Mouse (Mus musculus) heart, postnatal 4 days (tissue): ENCODE data around the gene Fgfr2. TPM values are rescaled to one million over a fixed set of nuclear protein-coding genes. Genes with fewer than 3 reads are reported as not detected.

ENCODE experiments used
- DNase-seq: peaks from one replicate; pipeline ENCODE4 v3.0.0; 2021
- total RNA-seq, 2 experiments: library from RNA; stranded (reverse); gene quantifications; 2 replicates each; pipeline ENCODE4 v1.2.3; 2021

Fgfr2 gene
- total RNA-seq, 2 experiments from 2014 or later = 10.2 to 10.6 TPM

DNA sequence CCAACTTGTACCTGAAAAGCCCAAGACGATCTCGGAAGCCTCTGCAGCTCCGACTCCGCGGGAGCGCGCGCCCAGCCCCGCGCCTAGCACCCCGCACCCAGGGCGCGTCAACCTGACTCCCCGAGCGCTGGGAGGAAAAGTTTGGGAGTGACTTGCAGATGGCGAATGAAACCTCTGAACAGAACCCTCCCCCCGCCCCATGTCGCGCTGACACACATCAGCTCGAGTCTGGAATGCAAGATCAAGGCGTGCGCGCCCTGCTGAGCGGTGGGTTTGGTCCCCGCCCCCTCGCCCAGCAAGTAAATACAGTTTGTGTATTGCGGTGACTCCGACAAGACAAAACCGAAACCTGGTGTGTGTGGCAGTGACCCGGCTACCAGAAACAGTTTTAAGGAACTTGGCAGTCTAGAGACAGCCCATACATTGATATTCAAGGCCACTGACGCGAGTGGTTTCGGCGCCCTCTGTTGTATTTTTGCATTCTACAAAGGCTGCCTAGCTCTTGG is 806.1 kb downstream of the Fgfr2 start, which contains the start of gene Chst15:
Gene Chst15 (minus strand): TSS at position 193 of the 506 bp plus-strand sequence.
- peak; percentile 59 for DNase-seq

DNA sequence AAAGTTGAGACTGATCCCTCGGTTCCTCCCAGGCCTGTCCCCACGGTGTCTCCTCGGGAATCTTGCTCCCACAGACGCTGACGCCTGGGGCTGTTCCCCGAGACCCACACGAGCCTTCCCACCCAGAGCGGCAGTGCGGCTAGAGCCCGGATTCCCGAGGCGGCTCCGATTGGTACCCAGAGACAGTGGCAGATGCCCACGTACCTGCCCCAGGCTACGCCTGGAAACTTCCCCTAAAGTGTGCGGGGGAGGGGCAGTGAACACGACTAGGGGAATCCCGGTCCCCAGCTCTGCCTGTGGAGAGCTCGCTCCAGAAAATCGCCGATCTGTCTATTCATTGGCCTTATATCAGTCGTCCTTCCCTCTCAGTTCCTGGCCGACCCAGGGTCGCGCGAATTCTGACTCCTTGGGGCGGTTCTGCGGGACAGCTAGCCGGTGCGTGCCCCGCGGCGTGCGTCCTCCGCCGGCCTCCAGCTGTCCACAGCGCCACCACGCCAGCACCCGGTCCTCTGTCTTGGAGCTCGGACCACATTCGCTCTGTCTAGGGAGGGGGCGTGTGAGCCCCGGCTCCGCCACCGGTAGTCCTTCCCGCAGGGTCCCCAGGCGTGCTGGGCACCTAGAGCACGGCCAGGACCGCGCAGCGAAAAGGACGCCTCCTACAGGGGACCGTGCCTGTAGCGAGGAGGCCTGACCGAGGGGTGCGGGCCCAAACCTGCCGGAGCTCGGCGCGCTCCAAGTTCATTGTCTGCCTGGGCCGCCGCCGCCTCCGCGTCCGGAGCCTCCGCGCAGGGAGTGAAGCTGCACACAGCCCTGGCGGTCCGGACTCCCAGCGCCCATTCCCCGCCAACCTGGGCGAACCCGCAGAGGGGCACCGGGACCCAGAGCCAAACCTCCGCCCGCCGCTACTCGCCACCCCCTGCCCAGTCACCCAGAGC is 806.8 kb downstream of the Fgfr2 start:
- peak; percentile 71 for DNase-seq

DNA sequence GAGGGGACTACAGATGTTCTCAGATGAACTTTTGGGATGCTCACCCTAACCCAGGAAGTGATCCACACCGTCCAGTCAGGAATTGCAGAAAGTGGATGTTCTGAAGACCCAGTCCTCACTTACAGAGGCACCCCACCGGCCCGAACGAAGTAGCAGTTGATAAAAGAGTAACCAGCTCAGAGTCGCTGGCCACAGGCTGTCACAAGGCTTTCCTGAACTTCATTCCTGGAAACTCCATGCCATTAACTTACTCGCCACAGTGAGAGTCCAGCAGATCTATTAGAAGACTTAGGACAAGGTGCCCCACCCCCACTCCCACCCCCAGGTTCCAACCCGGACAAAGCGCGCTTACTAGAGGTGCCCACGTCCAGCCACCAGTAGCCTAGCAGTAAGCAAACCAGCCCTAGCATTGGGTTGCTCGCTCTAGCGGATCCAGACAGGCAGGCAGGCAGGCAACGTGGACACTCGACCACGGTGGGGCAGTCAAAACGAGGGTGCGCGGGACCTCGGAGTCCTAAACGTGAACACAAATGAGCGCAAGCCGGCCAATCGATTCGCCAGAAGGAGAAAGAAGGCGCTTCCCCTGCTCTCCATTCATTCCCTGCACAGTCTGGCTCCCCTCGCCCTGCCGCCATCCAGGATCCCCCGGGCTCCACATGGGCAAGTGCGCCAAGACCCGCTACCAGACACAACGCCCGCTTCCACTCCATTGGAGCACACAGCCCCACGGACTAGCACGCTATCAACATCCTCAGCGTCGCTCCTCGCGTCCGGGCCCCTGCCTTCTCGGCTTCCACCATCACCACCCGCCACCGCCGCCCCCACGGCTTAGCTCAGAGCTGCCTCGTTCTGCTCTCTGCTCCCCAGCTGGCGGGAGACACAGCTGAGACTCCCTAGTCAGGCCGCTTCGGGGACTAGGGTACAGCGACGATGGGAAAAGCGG is 807.7 kb downstream of the Fgfr2 start:
- peak; percentile 85 for DNase-seq

DNA sequence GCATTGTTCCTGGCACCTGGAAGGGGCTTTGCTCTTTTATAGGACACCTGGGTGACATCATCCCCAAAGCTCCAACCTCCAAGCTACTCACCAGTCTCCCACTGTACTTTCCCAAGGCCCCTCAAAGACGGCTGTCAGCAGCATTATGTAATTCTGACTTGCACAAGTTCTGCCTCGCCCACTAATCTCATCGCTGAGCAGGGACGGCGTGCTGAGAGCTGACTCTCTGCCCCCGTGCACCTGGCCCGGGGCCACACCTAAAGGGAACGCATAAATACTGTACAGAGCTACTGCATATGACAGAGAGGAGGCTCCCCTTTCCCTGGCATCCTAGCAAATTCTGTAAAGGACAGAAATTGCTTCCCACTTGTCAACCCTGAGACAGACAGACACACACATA is 810.8 kb downstream of the Fgfr2 start:
- DNase-seq = no peak

DNA sequence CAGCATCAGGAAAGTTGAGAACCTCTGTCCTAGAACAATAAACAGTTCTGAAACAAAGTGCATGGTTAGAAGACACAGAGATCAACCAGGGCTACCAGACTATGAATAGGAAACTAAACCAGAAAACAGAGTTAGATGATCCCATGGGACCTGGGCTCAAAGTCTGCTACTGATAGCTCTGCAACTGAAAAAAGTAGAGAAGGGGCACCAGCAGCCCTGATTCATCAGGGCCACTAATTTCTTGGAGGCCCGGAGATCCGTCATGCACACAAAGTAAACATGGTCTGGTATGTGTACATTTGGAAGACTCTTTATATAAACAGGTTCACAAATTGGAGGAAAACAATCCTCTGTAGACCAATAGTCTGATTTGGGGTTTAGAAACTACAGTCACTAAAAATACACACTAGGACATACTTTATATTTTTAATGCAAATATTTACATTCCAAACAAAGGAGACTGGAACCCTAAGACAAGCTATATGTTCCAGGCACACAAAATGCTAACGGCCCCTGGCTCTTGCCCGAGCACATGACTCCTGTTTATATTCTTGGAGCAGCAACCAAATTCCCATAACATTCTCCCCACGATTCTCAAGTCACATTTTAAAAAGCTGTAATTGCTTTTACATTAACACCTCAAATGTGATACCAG is 814.5 kb downstream of the Fgfr2 start:
- no peak for DNase-seq

DNA sequence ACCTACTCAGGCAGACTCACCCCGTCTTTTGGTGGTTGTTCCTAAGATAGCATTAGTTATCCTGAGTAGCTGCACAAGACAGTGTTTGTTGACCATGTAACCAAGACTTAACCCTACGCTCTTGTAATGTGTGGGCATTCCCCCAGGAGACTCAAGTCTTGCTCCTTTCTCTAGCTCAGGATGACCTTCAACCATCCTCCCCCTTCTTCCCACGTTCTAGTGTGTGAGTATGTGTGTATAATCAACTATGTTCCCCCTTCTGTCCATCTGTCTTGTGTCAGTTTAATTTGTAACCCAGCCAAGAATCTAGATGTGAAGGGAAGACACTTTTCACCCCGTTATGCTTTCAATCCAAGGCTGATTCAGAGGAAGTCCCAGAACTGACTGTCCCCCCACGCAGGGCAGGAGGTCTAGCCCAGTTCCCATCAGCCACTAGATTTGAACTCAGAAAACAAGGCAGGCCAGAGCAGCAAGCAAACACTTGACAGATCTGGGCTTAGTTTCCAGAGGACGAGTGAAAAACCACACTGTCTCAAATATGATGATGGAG is 815.4 kb downstream of the Fgfr2 start:
- DNase-seq = no peak

DNA sequence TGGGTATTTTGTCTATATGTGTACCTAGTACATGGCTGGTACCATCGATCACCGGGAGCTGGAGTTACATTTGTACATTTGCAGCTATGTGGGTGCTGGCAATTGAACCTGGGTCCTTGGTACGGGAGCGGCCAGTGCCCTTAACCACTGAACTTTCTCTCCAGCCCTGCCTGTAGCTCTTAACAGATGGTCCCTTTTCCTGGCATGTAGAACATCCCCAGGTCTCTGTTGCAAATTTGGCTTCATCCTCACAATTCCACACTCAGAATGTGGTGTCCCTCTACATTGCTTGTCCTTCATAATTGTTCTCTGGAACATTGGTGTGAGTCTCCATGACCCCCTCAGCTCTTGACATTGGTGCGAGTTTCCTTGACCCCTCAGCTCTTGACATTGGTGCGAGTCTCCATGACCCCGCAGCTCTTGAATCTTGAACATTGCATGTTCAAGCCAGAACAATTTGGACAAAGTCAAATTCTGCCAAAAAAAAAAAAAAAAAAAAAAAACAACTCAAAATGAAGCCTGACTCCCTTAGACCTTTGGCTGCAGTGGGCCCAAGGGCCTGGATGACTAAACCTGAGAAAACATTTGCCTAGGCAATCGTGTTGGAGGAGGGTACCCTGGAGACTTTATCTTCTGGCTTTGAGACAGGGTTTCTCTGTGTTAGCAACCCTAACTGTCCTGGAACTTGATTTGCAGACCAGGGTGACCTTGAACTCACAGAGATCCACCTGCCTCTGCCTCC is 816.3 kb downstream of the Fgfr2 start:
- no peak for DNase-seq

DNA sequence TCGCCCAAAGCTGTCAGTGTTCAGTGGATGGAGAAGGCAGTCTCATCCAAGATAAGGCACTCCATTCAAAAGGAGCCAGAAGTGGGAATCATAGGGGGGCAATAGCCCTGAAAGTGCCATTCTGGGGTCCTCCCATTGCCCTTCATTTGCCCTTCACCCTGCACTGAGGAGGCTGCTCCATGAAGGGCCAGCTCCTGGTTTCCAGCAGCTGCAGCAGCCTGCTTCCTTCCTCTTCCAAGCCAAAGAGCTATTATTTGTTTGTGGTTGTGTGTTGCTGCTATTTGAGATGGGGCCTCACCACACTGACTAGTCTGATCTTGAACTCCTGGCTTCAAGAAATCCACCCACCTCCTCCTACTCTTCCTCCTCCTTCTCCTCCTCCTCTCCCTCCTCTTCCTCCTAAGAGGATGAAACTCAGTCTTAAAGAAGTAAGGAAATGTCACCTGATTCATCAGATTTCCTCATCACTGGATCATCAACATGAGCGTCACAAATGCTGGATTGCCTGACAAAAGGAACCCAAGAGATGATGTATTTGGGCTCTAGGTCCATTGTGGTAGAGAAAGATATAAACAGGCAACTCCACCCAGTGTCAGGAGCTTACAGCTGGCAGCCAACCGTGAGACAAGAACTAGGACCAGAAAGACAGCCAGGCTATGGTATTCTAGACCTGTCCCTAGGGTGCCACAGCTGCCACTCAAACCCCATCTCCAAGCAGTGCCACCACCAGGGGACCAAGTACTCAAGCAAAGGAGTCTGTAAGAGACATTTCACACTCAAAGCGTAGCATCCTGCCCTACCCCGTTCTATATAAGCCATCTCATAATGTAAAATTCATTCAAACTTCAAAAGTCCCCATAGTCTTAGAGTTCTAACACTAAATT is 817.4 kb downstream of the Fgfr2 start:
- no peak for DNase-seq

DNA sequence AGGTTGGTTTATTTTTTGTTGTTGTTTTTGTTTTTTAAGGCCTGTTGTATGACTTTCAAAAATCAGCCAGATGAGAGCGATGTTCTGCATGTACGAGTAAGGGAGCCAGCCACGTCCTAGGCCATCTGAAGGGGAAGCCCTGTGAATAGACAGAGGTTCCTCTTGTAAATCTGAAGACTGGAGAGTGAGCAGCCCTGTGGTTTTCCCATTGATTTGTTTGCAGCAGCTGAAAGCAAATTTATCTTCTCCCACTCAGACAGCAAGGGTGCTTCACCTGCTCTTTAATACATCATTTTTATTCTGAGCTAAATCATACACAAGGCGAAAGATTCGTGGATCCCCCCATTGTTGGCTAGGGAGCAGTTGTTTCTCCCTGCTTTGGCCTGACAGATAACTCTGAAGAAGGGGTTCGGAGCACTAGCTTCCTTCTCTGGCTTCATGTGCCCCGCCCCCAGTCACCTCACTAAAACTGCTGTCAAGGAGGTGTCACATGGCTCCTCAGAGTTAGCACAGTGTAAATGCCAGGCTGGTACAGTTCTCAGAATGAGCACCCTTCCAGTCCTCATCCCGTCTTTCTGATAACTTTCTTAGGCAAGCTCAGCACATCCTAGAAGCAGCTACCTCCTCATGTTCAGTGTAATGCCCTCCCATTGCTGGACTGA is 818.6 kb downstream of the Fgfr2 start:
- DNase-seq = no peak

DNA sequence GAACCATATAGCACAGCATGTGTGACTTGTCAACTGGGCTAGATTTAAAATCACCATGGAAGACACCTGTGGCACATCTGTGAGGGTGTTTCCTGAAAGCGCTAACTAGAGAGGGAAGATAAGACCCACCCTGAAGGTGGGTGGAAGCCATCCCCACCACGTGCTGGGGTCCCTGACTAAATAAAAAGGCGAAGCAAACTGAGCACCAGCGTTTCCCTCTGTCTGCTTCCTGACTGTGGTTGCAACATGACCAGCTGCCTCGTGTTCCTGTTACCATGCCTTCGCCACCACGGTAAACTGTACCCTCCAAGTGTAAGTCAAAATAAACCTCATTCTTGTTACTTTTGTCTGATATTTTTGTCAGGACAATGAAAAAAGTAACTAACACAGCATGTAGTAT is 819.2 kb downstream of the Fgfr2 start:
- DNase-seq = no peak

DNA sequence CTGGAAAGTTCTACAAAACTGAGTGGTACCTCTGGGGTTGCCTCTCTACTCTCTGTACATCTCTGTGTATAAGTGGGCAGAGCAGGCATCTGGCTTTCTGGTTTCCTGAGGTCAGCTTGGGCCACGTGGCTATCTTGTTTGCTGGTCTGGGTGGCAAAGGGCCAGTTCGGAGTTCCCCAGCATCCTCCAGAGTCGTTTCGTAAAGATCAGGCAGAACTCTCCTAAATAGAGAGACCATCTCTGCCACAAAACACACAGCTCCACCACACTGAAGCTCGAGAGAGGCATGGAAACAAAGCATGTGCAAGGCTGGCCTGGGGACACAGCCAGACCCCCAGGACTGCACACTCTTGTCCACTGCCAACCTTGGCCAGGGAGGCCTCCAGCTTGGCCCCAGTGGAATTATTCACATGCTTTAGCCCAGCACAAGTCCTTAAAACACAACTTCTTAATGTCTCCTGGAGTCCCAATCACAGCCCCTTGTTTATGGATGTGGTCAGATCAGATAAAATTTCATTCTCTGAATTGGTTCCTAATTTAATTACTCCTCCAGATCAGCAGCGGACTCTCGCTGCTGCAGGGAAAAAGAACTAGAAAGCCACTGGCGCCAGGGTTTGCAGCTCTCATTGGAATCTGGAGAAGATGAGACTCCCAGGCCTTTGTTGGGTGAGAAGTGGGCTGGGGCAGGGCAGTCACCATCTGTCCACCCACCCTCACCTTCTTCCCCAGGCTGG is 820.5 kb downstream of the Fgfr2 start:
- peak; percentile 33 for DNase-seq

DNA sequence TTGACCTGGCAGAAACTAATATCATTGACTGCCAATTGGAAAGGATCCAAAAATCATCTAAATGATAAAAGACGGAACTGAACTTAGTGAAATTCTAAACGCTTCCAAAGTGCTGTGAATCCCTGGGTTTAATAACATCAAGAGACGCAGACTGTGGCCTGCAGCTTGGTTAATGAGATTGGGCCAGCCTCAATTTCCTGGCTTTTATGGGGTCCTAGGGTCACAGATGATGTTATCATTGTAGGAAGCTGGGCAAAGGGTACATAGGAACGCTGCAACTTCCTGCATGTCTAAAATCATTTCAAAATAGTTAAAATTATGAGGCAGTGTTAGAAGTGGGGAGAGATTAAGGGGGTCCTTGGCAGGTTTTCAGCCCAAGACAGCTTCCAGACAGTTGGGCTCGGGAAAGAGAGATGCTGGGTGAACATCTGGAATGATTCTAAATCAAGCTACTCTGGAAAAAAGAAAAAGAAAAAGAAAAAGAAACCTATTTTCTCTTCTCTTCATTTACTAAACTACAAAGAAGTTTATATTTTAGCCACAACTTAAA is 823.4 kb downstream of the Fgfr2 start:
- no peak for DNase-seq

DNA sequence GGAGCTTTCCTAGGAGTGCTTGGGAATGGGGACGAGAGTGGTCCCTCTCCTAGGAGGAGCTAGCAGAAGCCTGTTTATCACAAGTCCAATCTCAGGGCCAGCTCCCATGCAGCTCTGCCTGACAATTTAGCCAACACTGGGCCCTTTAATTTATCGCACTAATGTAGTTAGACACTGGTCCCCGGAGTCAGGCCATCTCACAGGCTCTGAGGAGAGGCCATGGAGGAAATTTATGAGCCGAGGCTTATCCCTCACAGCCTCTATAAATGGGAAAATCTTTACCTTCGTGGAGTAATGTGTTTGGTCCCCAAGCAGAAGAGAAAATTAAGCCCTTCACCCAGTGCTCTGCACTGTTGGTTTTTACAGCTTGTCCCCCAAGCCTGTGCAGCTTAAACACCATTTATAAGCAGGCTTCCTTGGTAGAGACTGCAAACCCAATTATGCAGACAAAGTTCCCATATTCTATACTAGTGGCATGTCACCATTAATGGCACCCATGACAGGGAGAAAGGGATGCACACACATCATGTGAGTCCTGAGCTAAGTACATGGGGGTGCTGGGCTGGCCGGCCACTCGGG is 824.6 kb downstream of the Fgfr2 start:
- no peak for DNase-seq

DNA sequence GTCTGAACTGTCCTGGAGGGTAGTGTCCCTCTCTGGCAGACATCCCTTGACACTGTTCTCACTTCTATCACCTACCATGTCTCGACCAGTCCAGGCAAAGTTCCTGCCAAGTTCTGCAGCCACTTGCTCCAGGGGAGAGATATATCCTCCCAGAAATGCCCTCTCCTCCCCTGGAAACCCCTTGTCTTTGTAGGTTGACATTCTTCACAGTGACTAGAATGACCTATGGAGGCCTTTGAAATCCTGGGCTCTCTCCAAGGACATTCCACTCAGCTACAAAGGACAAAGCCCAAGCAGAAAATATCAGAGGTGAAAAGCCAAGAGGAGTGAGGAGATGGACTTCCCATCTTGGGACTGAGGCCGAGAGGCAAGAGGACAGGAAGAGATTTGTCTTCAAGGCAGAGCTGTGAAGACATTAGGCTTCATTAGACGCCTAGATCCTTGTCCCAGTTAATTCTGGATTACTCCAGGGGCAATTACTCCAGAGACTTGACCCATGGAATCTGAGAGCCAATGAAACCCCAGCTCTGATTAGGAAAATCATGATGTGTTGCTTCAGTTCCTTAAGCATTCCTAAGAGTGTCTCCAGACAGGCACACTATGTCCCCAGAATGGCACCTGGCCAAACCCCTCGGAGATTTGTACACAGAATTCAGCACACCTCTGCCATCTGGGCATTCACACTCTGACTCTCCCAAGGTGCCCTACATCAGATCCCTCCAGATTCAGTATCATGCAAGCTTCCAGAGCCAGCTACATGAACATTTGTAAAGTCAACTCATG is 826.3 kb downstream of the Fgfr2 start:
- no peak for DNase-seq

DNA sequence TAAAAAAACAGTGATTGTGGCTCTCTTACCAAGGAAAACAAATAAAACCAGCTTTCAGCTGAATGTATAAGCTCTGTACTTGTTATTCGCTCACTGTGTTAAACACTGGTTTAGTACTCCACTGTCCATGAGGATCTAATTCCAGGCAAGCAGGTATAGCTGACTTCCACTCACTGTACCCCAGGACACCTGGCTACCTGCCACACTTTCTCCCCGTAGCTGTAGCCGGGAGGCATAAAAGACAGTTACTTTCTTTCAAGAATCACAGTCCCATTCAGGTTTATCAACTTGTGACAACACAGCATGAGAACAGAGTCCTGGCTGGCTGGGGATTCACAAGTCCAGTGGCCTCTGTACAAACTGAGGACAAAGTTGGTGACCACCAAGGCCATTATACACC is 827.0 kb downstream of the Fgfr2 start:
- DNase-seq = no peak

DNA sequence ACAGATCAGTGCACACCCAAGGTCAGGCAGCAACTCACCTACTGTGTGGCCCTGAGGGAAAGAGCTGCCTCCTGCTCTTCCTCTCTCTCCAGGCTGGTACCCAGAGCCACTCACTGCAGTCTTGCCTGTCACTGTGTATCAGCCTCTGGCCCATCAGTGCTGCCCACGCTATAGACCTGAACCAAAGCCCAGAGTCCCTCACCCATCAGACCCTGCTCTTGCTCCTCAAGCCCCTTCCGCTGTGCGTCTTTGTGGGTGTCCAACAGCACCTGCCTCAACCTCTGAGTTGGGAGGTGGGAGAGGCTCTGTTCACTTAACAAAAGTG is 835.8 kb downstream of the Fgfr2 start:
- DNase-seq = no peak

DNA sequence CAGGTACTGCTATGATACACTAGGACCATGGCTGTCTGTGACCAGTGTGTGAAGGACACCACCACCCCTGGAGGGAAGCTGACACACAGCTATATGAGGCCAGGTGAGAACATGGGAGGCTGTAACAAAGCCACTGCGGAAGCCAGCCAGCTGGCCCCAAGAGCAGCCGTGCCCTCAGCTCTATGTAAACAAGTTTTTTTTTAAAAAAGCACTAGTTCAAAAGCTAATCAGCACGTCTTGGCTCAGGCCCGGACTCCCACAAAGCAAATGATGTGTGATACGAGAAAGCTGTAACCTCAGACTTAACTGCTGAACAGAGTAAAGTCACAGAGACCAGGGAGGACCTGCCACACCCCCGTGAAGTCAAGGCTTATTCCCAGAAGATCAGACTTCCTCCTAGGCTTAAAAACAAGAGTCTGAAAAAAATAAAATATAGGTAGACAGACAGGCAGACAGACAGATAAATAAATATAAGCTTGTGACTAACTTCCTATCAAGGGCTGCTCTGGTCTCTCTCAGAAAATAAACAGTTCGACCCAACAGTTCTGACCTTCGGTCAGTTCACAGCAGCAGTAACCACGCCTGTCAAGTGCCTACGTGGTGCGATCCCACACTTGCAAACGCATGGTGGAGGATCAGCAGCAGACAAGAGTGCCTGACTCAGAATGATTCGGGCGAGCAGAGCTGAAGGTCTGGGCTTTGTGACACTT is 836.4 kb downstream of the Fgfr2 start:
- DNase-seq = no peak
